Mouse (Mus musculus): ENCODE data around the gene Ak8. TPM values are rescaled to one million over a fixed set of nuclear protein-coding genes. Genes with fewer than 3 reads are reported as not detected.

The Ak8 gene
- polyA plus RNA-seq, 1 experiment from 2014 or later, result 1.3 TPM

- Histone ChIP-seq H3K4me1 (replicated peaks; ENCODE audit: insufficient read depth, low read length) (no peaks in the 10 kb centered on the region), H3K27me3 (ENCODE audit: insufficient read depth, low read length) (no peaks in the 10 kb centered on the region), H3K4me2 (ENCODE audit: low read length) (no peak overlapping the region), H3K27ac (no peak overlapping the region), H3K36me3 (ENCODE audit: insufficient read depth, low read length) (no peaks in the 10 kb centered on the region), H3K9me3 (replicated peaks; ENCODE audit: low read length) (no peaks in the 10 kb centered on the region), H3K9ac (ENCODE audit: low read depth, low read length) (no peak overlapping the region), H3K4me3 (replicated peaks; ENCODE audit: low read depth, low read length) (no peak overlapping the region)
- DNase-seq (ENCODE audit: low spot score) (no peak), ATAC-seq (replicated peaks; ENCODE audit: low FRiP score, low read depth) (no peak)
- no peak for TF ChIP-seq CTCF (IDR thresholded peaks at IDR 0.05; ENCODE audit: low read depth)
- 90% methylated on average over 8 of the region's 8 CpGs for WGBS
Measured at GRCm38 (mm10) chr2:28722419-28722818, 22.5 kb downstream of the Ak8 start.

- TF ChIP-seq CTCF (IDR thresholded peaks at IDR 0.05; ENCODE audit: low read depth), result no peak
- no peak overlapping the region for H3K4me2 ChIP-seq (ENCODE audit: low read length)
- no peak for DNase-seq (ENCODE audit: low spot score)
- no peak for ATAC-seq (replicated peaks; ENCODE audit: low FRiP score, low read depth)
- H3K4me1 ChIP-seq (replicated peaks; ENCODE audit: insufficient read depth, low read length), result no peaks in the 10 kb centered on the region
- no peak overlapping the region for H3K4me3 ChIP-seq (replicated peaks; ENCODE audit: low read depth, low read length)
- H3K9ac ChIP-seq (ENCODE audit: low read depth, low read length), result no peak overlapping the region
- WGBS, result 38% methylated on average over 9 of the region's 9 CpGs
- no peaks in the 10 kb centered on the region for H3K27me3 ChIP-seq (ENCODE audit: insufficient read depth, low read length)
- H3K27ac ChIP-seq, result no peak overlapping the region
- H3K9me3 ChIP-seq (replicated peaks; ENCODE audit: low read length), result no peaks in the 10 kb centered on the region
- no peaks in the 10 kb centered on the region for H3K36me3 ChIP-seq (ENCODE audit: insufficient read depth, low read length)
Measured at GRCm38 (mm10) chr2:28723912-28724311, 23.9 kb downstream of the Ak8 start.

GRCm38 (mm10) chr2:28727786-28728404 lies 27.9 kb downstream of the Ak8 start:
- 28% methylated on average over 16 of the region's 16 CpGs for WGBS
- no peak for DNase-seq (ENCODE audit: low spot score)
- no peak overlapping the region for H3K4me3 ChIP-seq (replicated peaks; ENCODE audit: low read depth, low read length)
- no peak for ATAC-seq (replicated peaks; ENCODE audit: low FRiP score, low read depth)
- H3K4me1 ChIP-seq (replicated peaks; ENCODE audit: insufficient read depth, low read length), result no peaks in the 10 kb centered on the region
- TF ChIP-seq CTCF (IDR thresholded peaks at IDR 0.05; ENCODE audit: low read depth), result no peak
- H3K4me2 ChIP-seq (ENCODE audit: low read length), result no peak overlapping the region
- H3K27ac ChIP-seq, result no peak overlapping the region
- no peaks in the 10 kb centered on the region for H3K27me3 ChIP-seq (ENCODE audit: insufficient read depth, low read length)
- H3K36me3 ChIP-seq (ENCODE audit: insufficient read depth, low read length), result no peaks in the 10 kb centered on the region
- no peak overlapping the region for H3K9ac ChIP-seq (ENCODE audit: low read depth, low read length)
- H3K9me3 ChIP-seq (replicated peaks; ENCODE audit: low read length), result no peaks in the 10 kb centered on the region

GRCm38 (mm10) chr2:28730676-28731075 lies 30.7 kb downstream of the Ak8 start:
- H3K4me2 ChIP-seq (ENCODE audit: low read length), result no peak overlapping the region
- no peaks in the 10 kb centered on the region for H3K27me3 ChIP-seq (ENCODE audit: insufficient read depth, low read length)
- no peaks in the 10 kb centered on the region for H3K36me3 ChIP-seq (ENCODE audit: insufficient read depth, low read length)
- no peak for DNase-seq (ENCODE audit: low spot score)
- H3K27ac ChIP-seq, result no peak overlapping the region
- TF ChIP-seq CTCF (IDR thresholded peaks at IDR 0.05; ENCODE audit: low read depth), result no peak
- H3K9me3 ChIP-seq (replicated peaks; ENCODE audit: low read length), result no peaks in the 10 kb centered on the region
- no peak overlapping the region for H3K9ac ChIP-seq (ENCODE audit: low read depth, low read length)
- no peaks in the 10 kb centered on the region for H3K4me1 ChIP-seq (replicated peaks; ENCODE audit: insufficient read depth, low read length)
- no peak for ATAC-seq (replicated peaks; ENCODE audit: low FRiP score, low read depth)
- H3K4me3 ChIP-seq (replicated peaks; ENCODE audit: low read depth, low read length), result no peak overlapping the region

GRCm38 (mm10) chr2:28737112-28737511 lies 37.1 kb downstream of the Ak8 start:
- TF ChIP-seq CTCF (IDR thresholded peaks at IDR 0.05; ENCODE audit: low read depth), result no peak
- no peaks in the 10 kb centered on the region for H3K36me3 ChIP-seq (ENCODE audit: insufficient read depth, low read length)
- no peak for DNase-seq (ENCODE audit: low spot score)
- ATAC-seq (replicated peaks; ENCODE audit: low FRiP score, low read depth), result no peak
- H3K27ac ChIP-seq, result no peak overlapping the region
- no peak overlapping the region for H3K4me2 ChIP-seq (ENCODE audit: low read length)
- no peak overlapping the region for H3K4me3 ChIP-seq (replicated peaks; ENCODE audit: low read depth, low read length)
- no peaks in the 10 kb centered on the region for H3K9me3 ChIP-seq (replicated peaks; ENCODE audit: low read length)
- 89% methylated on average over 5 of the region's 5 CpGs for WGBS
- H3K27me3 ChIP-seq (ENCODE audit: insufficient read depth, low read length), result no peaks in the 10 kb centered on the region
- no peak overlapping the region for H3K9ac ChIP-seq (ENCODE audit: low read depth, low read length)
- H3K4me1 ChIP-seq (replicated peaks; ENCODE audit: insufficient read depth, low read length), result no peaks in the 10 kb centered on the region

- no peak for TF ChIP-seq CTCF (IDR thresholded peaks at IDR 0.05; ENCODE audit: low read depth)
- no peaks in the 10 kb centered on the region for H3K4me1 ChIP-seq (replicated peaks; ENCODE audit: insufficient read depth, low read length)
- no peak overlapping the region for H3K27ac ChIP-seq
- 82% methylated on average over 5 of the region's 5 CpGs for whole genome bisulfite sequencing
- ATAC-seq (replicated peaks; ENCODE audit: low FRiP score, low read depth) (no peak), DNase-seq (ENCODE audit: low spot score) (no peak)
- H3K36me3 ChIP-seq (ENCODE audit: insufficient read depth, low read length), result no peaks in the 10 kb centered on the region
- no peaks in the 10 kb centered on the region for H3K27me3 ChIP-seq (ENCODE audit: insufficient read depth, low read length)
- no peaks in the 10 kb centered on the region for H3K9me3 ChIP-seq (replicated peaks; ENCODE audit: low read length)
- no peak overlapping the region for H3K4me3 ChIP-seq (replicated peaks; ENCODE audit: low read depth, low read length)
- no peak overlapping the region for H3K4me2 ChIP-seq (ENCODE audit: low read length)
- H3K9ac ChIP-seq (ENCODE audit: low read depth, low read length), result no peak overlapping the region
Measured at GRCm38 (mm10) chr2:28740159-28740558, 40.2 kb downstream of the Ak8 start.

GRCm38 (mm10) chr2:28742701-28743100 lies 42.7 kb downstream of the Ak8 start:
- ATAC-seq (replicated peaks; ENCODE audit: low FRiP score, low read depth), result no peak
- no peaks in the 10 kb centered on the region for H3K36me3 ChIP-seq (ENCODE audit: insufficient read depth, low read length)

More at GRCm38 (mm10) chr2:28742701-28743100, 42.7 kb downstream of the Ak8 start:
- H3K9ac ChIP-seq (ENCODE audit: low read depth, low read length), result no peak overlapping the region
- no peaks in the 10 kb centered on the region for H3K27me3 ChIP-seq (ENCODE audit: insufficient read depth, low read length)
- no peak overlapping the region for H3K4me2 ChIP-seq (ENCODE audit: low read length)
- no peak overlapping the region for H3K27ac ChIP-seq
- no peak for TF ChIP-seq CTCF (IDR thresholded peaks at IDR 0.05; ENCODE audit: low read depth)
- DNase-seq (ENCODE audit: low spot score), result no peak
- 75% methylated on average over 8 of the region's 8 CpGs for WGBS
- no peak overlapping the region for H3K4me3 ChIP-seq (replicated peaks; ENCODE audit: low read depth, low read length)
- no peaks in the 10 kb centered on the region for H3K9me3 ChIP-seq (replicated peaks; ENCODE audit: low read length)
- H3K4me1 ChIP-seq (replicated peaks; ENCODE audit: insufficient read depth, low read length), result no peaks in the 10 kb centered on the region

Measured in kidney, postnatal 0 days (tissue).